Mouse (Mus musculus) hindbrain, embryonic 11.5 days (tissue): ENCODE data around the gene Gm45261. TPM values are rescaled to one million over a fixed set of nuclear protein-coding genes. Genes with fewer than 3 reads are reported as not detected.

Experiments used
- ATAC-seq: fragments of 200-750 bp; cut with Nextera tagmentation; 2 replicates; pipeline ENCODE4 v1.8.0; 2017; ENCODE audit warnings: mild to moderate bottlenecking, moderate TSS enrichment, moderate library complexity; ENCODE audit not compliant: low FRiP score
- DNase-seq: peaks from one replicate; pipeline ENCODE4 v3.0.0-alpha.2; 2015; ENCODE audit warnings: low spot score
- H3K27ac ChIP-seq: fragments of 300-500 bp; sonication (generic); 2 replicates; pipeline ENCODE4 v1.5.1; 2014; ENCODE audit warnings: mild to moderate bottlenecking, low read depth, low read length
- H3K27me3 ChIP-seq: fragments of 300-500 bp; sonication (generic); 2 replicates; pipeline ENCODE4 v1.6.1; 2014; ENCODE audit warnings: mild to moderate bottlenecking, low read length, moderate library complexity, mixed read lengths; ENCODE audit not compliant: control insufficient read depth, insufficient read depth
- H3K36me3 ChIP-seq: fragments of 300-500 bp; sonication (generic); 2 replicates; pipeline ENCODE4 v1.6.1; 2014; ENCODE audit warnings: mild to moderate bottlenecking, low read length, moderate library complexity, mixed read lengths; ENCODE audit not compliant: control insufficient read depth, insufficient read depth
- H3K4me1 ChIP-seq: fragments of 300-500 bp; sonication (generic); replicated peaks from 2 replicates; pipeline ENCODE4 v1.6.1; 2014; ENCODE audit warnings: low read length, mixed read lengths; ENCODE audit not compliant: control insufficient read depth, insufficient read depth
- H3K4me2 ChIP-seq: fragments of 300-500 bp; sonication (generic); replicated peaks from 2 replicates; pipeline ENCODE4 v1.6.1; 2014; ENCODE audit warnings: mild to moderate bottlenecking, low read depth, low read length
- H3K4me3 ChIP-seq: fragments of 300-500 bp; sonication (generic); 2 replicates; pipeline ENCODE4 v1.5.1; 2014; ENCODE audit warnings: low read depth, low read length
- H3K9ac ChIP-seq: fragments of 300-500 bp; sonication (generic); 2 replicates; pipeline ENCODE4 v1.6.1; 2014; ENCODE audit warnings: low read depth, low read length
- H3K9me3 ChIP-seq: fragments of 300-500 bp; sonication (generic); 2 replicates; pipeline ENCODE4 v1.6.1; 2016; ENCODE audit warnings: low read length; ENCODE audit not compliant: control insufficient read depth
- WGBS: fragments of 180-500 bp; shearing (Covaris S2); extraction: QIAGEN DNeasy Blood & Tissue Kit; methylation state at CpG from one replicate; pipeline ENCODE4 v1.1.7; 2014; 5-methylcytosine and 5-hydroxymethylcytosine counted together
- polyA plus RNA-seq: library from polyadenylated mRNA; unstranded; fragments of >200 nt; fragmentation: Nextera tagmentation; extraction: Ambion mirVana; gene quantifications from 2 replicates; pipeline ENCODE4 v1.2.1, GENCODE M21; 2014

The Gm45261 gene
- polyA plus RNA-seq, 1 experiment from 2014 or later = not detected

DNA sequence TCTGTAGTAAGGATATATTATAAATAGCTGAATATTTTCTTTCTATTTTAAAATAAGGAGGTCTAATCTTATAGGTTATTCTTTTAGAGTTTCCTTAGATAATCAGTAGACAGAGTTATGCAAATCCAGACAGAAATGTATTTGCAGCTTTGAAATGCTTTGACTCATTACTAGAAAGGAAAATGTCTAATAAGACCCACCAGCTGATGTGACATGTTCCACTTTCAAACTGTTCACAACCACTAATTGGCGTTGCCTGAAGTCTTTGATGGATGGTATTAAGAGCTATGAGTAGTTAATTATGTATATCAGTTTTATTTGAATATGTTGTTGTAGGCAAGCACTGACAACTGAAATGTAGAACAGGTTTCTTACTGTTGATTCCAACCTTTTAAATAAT is 1.3 kb downstream of the Gm45261 start:
- Histone ChIP-seq H3K4me2 (no peak overlapping the region), H3K27me3 (no peaks in the 10 kb centered on the region), H3K9me3 (no peaks in the 10 kb centered on the region), H3K4me3 (no peak overlapping the region), H3K4me1 (no peaks in the 10 kb centered on the region), H3K9ac (no peak overlapping the region), H3K36me3 (no peaks in the 10 kb centered on the region), H3K27ac (no peak overlapping the region)
- ATAC-seq (no peak), DNase-seq (no peak)
- WGBS = 93% methylated on average over 1 of the region's 1 CpGs

- ATAC-seq (no peak), DNase-seq (no peak)
- H3K27me3 ChIP-seq = no peaks in the 10 kb centered on the region
- H3K27ac ChIP-seq = no peak overlapping the region
- no peak overlapping the region for H3K9ac ChIP-seq
- H3K4me1 ChIP-seq = no peaks in the 10 kb centered on the region
- no peaks in the 10 kb centered on the region for H3K9me3 ChIP-seq
- H3K36me3 ChIP-seq = no peaks in the 10 kb centered on the region
- no peak overlapping the region for H3K4me3 ChIP-seq
- no peak overlapping the region for H3K4me2 ChIP-seq
Measured at GRCm38 (mm10) chr1:80459477-80459876, 1.8 kb downstream of the Gm45261 start.

GRCm38 (mm10) chr1:80453971-80454370 is 7.3 kb downstream of the Gm45261 start:
- Histone ChIP-seq H3K4me2 (no peak overlapping the region), H3K4me3 (no peak overlapping the region), H3K27me3 (no peaks in the 10 kb centered on the region), H3K36me3 (no peaks in the 10 kb centered on the region), H3K4me1 (no peaks in the 10 kb centered on the region), H3K9ac (no peak overlapping the region), H3K27ac (no peak overlapping the region), H3K9me3 (no peaks in the 10 kb centered on the region)
- DNase-seq = no peak
- 74% methylated on average over 2 of the region's 2 CpGs for WGBS
- no peak for ATAC-seq

DNA sequence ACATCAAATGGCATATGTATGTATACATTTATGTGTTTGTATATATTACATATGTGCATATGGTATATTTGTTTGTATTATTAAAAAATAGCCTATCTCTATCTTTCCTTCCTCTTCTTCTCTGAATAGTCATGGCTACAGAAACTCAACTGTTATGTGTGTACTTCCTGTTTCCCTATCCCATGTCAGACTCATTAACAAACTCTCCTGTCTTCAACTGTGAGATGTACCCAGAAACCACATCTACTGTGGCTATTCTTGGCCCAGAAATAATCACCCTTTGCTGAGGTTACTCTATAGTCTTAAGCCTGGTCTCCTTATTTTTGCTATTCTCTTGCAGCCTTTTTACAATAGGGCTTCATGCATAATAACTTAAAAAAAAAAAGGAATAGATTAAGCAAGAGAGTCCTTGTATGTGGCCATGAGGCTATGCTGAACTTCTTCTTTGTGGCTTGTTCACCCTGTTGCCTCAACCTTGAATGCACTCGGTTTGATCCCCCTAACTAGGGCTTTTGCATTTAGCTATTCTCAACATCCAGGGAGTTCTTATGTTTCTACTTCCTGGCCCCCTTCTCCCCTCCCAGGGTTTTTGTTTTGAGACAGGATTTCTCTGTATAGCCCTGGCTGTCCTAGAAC is 9.2 kb downstream of the Gm45261 start:
- DNase-seq (no peak), ATAC-seq (no peak)
- H3K36me3 ChIP-seq = no peaks in the 10 kb centered on the region
- H3K4me3 ChIP-seq = no peak overlapping the region
- no peak overlapping the region for H3K27ac ChIP-seq
- H3K9ac ChIP-seq = no peak overlapping the region
- WGBS = 85% methylated on average over 1 of the region's 1 CpGs
- H3K4me1 ChIP-seq = no peaks in the 10 kb centered on the region
- no peak overlapping the region for H3K4me2 ChIP-seq
- H3K9me3 ChIP-seq = no peaks in the 10 kb centered on the region
- H3K27me3 ChIP-seq = no peaks in the 10 kb centered on the region

GRCm38 (mm10) chr1:80447554-80447953 is 13.7 kb downstream of the Gm45261 start:
- Histone ChIP-seq H3K4me2 (no peak overlapping the region), H3K9me3 (no peaks in the 10 kb centered on the region), H3K36me3 (no peaks in the 10 kb centered on the region), H3K4me3 (no peak overlapping the region), H3K27me3 (no peaks in the 10 kb centered on the region), H3K9ac (no peak overlapping the region), H3K4me1 (no peaks in the 10 kb centered on the region), H3K27ac (no peak overlapping the region)
- DNase-seq (no peak), ATAC-seq (no peak)
- WGBS = 77% methylated on average over 1 of the region's 1 CpGs

DNA sequence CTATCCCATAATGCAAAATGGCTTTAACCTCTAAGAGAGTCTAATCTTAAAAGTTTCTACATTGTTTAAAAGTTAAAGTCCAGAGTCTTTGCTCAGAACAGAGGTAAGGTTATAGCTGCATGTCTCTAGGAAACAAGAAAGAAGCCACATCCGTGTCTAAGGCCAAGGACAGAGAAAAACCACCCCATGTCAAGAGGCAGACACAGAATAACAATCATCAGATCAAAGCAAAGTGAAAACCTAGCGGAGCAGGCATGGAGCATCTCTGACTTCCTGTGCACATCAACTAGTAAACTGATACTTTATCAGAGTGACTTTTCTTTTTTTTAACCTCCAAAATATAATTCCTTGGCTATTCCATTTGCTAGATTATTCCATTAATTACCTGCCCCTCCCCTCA is 20.3 kb downstream of the Gm45261 start:
- Histone ChIP-seq H3K9ac (no peak overlapping the region), H3K9me3 (no peaks in the 10 kb centered on the region), H3K4me2 (no peak overlapping the region), H3K4me1 (no peaks in the 10 kb centered on the region), H3K27ac (no peak overlapping the region), H3K4me3 (no peak overlapping the region), H3K36me3 (no peaks in the 10 kb centered on the region), H3K27me3 (no peaks in the 10 kb centered on the region)
- 76% methylated on average over 2 of the region's 2 CpGs for WGBS
- ATAC-seq (no peak), DNase-seq (no peak)

GRCm38 (mm10) chr1:80438506-80438905 is 22.7 kb downstream of the Gm45261 start:
- no peak overlapping the region for H3K27ac ChIP-seq
- H3K9me3 ChIP-seq = no peaks in the 10 kb centered on the region
- no peaks in the 10 kb centered on the region for H3K27me3 ChIP-seq
- ATAC-seq (no peak), DNase-seq (no peak)
- WGBS = 73% methylated on average over 2 of the region's 2 CpGs
- H3K4me1 ChIP-seq = no peaks in the 10 kb centered on the region
- no peak overlapping the region for H3K9ac ChIP-seq
- H3K36me3 ChIP-seq = no peaks in the 10 kb centered on the region
- H3K4me2 ChIP-seq = no peak overlapping the region
- no peak overlapping the region for H3K4me3 ChIP-seq

DNA sequence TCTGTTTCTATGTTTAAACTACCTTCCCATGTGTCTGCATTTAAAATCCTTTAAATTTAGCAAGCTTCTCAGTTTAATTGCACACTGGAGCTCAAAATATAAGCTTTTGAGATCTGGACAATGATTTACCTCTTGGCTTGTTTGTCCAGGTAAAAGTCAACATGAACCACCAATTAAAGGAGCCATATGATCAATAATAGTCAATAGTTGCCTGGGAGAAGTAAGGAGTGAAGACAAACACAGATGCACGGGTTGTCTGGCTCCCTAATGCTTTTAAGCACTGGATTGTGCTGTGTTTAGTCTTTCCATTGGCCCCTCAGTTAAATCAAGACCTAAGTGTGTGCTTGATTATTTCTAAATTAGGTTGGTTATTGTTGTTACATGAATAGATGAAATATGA is 33.3 kb downstream of the Gm45261 start:
- Histone ChIP-seq H3K36me3 (no peaks in the 10 kb centered on the region), H3K9ac (no peak overlapping the region), H3K4me1 (no peaks in the 10 kb centered on the region), H3K9me3 (no peaks in the 10 kb centered on the region), H3K27me3 (no peaks in the 10 kb centered on the region), H3K4me3 (no peak overlapping the region), H3K27ac (no peak overlapping the region), H3K4me2 (no peak overlapping the region)
- WGBS = 70% methylated on average over 1 of the region's 1 CpGs
- no peak for ATAC-seq
- no peak for DNase-seq

DNA sequence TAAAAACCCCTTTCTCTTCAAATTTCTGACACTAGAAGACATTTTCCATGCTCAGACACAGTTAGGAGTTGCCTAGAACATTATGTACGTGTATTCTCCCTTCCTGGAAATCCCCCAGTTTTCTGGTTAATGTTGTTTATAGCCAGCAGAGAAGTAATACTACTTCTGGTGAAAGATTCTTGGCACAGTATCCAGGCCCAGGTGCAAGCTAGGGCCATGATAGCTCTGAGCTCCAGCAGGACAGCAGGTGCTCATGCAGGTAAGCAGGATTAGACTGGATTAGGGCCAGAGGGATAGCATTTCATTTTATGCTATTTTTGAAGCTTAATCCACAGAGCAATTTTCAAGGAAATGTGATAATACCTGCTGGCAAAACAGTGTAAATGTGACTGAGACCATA is 33.8 kb downstream of the Gm45261 start:
- no peak for ATAC-seq
- no peaks in the 10 kb centered on the region for H3K4me1 ChIP-seq
- 82% methylated on average over 1 of the region's 1 CpGs for WGBS
- H3K27ac ChIP-seq = no peak overlapping the region
- H3K36me3 ChIP-seq = no peaks in the 10 kb centered on the region
- no peak overlapping the region for H3K9ac ChIP-seq
- DNase-seq = no peak
- H3K4me3 ChIP-seq = no peak overlapping the region
- H3K4me2 ChIP-seq = no peak overlapping the region
- no peaks in the 10 kb centered on the region for H3K27me3 ChIP-seq
- no peaks in the 10 kb centered on the region for H3K9me3 ChIP-seq
